Mouse (Mus musculus) bone marrow macrophage, adult 2 months (primary cell): Measurements from ENCODE around the gene Myo1b. TPM values are rescaled to one million over a fixed set of nuclear protein-coding genes. Genes with fewer than 3 reads are reported as not detected.

Experiments
- H3K27ac ChIP-seq: 2 replicates; pipeline ENCODE4 v1.5.1; 2012; ENCODE audit warnings: low read depth, low read length; ENCODE audit not compliant: insufficient read depth
- H3K4me1 ChIP-seq: 2 replicates; pipeline ENCODE4 v1.6.1; 2012; ENCODE audit warnings: low read length; ENCODE audit not compliant: control insufficient read depth, insufficient read depth
- H3K4me3 ChIP-seq: 2 replicates; pipeline ENCODE4 v1.5.1; 2012; ENCODE audit warnings: mild to moderate bottlenecking, low read length, moderate library complexity; ENCODE audit not compliant: insufficient read depth
- CTCF ChIP-seq: IDR thresholded peaks from 2 replicates; pipeline ENCODE4 v1.5.1; 2012; ENCODE audit warnings: low read depth, mild to moderate bottlenecking, low read length, moderate library complexity
- POLR2A ChIP-seq: IDR thresholded peaks from 2 replicates; pipeline ENCODE4 v1.6.1; 2012; ENCODE audit warnings: mild to moderate bottlenecking, low read depth, low read length, borderline replicate concordance
- polyA plus RNA-seq: library from polyadenylated mRNA; stranded (reverse); fragments of >200 nt; gene quantifications from 2 replicates; pipeline ENCODE4 v1.2.4, GENCODE M21; 2012; ENCODE audit not compliant: missing spikeins, insufficient read depth, insufficient read length

Myo1b gene
- polyA plus RNA-seq, 1 experiment: 1.2 TPM

DNA sequence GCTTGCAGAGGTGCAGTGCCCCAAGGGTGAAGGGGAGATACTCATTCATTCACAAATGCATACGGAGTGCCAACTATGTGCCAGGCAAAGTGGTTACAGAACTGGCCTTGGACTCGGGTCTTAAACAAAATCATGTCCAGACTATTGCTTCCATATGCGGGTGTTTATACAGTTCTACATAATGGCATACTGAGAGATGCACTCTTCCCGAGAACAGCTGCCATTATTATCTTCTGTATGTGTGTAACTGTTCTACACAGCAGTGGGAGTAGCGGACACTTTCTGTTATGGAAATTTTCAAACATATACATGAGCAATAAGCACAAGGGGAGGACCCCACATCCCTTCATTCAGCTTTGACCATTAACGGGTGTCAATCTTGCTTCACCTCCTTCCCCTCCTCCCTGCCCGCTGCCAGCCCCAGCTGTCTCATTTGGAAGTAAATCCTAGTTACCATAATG is 117.8 kb downstream of the Myo1b start:
- H3K4me1 ChIP-seq: peaks cover 2% of the 10 kb centered on the region

DNA sequence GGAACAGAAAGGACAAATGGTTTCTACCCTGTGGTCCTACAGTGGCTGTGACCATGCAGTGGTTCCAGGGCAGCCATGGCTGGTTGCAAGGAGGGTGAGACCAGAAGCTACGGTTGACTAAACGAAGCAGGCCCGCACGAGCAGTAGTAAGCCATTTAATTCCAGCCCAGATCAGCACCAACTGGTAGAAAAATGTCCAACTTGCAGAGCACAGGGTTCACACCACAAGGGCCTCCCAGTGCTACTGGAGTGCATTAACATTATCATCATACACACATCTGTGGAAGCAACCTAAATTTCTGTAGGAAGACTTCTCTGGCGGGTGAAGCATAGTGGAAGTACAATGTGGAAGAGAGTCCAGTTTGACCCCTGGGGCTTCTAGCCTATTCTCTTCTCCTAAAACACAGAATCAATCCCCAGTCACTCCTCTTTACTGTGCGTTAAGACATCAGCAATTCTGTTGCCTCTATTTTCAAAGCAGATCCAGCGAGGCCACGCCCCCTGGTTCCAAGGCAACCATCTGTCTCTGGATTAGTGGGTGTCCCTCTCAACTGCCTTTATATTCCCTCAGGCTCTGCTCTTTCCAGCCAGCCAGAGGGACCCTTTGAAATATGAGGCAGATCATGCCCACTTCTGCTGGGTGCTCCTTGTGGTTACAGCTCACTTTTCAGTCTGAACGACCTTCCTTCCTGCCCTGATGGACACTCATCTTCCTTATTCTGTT is 120.1 kb downstream of the Myo1b start:
- Histone ChIP-seq H3K27ac (no peak overlapping the region), H3K4me1 (peaks cover 9% of the 10 kb centered on the region), H3K4me3 (no peak overlapping the region)
- no peak for TF ChIP-seq CTCF
- no peak for TF ChIP-seq POLR2A

More for the DNA sequence above, 117.8 kb downstream of the Myo1b start:
- Histone ChIP-seq H3K27ac (no peak overlapping the region), H3K4me3 (no peak overlapping the region)
- no peak for TF ChIP-seq POLR2A
- TF ChIP-seq CTCF: no peak

DNA sequence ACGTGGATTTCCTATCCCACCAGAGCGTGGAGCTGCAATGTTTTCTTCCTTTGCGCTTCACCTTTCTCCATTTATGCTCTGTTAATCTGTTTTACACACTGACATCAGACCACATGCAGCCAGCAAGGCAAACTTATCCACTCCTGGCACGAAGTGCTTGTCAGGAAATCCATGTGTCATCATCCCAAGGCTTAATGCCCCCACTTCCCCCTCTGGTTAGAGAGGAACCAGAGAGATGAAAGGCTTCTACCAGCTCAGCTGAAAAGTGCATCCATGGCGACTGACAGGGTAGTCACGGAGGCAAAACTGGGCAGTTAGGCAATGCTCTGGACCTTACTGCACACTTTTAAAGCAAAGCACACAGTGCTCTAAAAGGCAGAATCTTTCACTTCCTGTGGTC is 126.6 kb downstream of the Myo1b start:
- Histone ChIP-seq H3K27ac (peak overlapping the region; percentile 34), H3K4me3 (no peak overlapping the region), H3K4me1 (peaks cover 21% of the 10 kb centered on the region)
- TF ChIP-seq POLR2A (no peak), CTCF (no peak)

DNA sequence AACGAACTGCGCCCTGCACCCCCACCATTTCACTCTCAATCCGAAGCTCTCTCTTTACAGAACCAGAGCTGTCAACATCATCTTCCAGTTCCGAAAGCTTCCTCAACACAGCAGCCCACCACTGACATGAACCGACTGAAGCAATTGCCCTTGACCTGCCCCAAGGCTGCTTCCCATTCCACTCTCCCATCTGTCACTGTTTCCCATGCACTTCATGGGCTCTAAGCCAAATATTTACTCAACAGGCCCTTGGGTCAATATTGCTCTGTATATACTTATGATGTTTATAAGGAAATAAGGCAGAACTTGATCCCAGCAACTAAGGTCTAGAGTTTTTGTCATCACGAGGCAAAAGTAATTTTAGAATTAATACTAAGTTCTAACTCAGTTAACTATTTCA is 133.8 kb downstream of the Myo1b start:
- H3K4me1 ChIP-seq: peaks cover 6% of the 10 kb centered on the region
- no peak overlapping the region for H3K27ac ChIP-seq
- no peak overlapping the region for H3K4me3 ChIP-seq
- no peak for TF ChIP-seq POLR2A

DNA sequence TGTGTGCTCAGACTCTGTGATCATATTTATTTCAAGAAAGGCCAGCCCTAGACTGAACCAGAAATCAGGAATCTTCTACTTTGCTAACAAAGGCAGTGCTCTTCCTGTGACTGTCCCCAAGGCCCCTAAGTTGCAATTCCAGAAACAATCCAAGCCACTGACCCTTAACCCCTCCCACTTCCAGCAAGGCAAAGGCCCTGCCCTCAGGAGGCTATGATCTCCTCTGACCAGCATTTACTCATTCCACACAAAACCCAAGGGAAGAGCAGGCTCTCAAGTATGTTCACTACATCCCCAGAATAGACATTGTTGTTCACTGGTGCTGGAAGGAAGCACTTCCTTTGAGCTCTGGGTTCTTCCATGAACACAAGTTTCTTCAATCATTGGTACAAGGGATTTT is 135.5 kb downstream of the Myo1b start:
- Histone ChIP-seq H3K4me3 (no peak overlapping the region), H3K4me1 (no peaks in the 10 kb centered on the region), H3K27ac (no peak overlapping the region)
- no peak for TF ChIP-seq POLR2A
- TF ChIP-seq CTCF: no peak

DNA sequence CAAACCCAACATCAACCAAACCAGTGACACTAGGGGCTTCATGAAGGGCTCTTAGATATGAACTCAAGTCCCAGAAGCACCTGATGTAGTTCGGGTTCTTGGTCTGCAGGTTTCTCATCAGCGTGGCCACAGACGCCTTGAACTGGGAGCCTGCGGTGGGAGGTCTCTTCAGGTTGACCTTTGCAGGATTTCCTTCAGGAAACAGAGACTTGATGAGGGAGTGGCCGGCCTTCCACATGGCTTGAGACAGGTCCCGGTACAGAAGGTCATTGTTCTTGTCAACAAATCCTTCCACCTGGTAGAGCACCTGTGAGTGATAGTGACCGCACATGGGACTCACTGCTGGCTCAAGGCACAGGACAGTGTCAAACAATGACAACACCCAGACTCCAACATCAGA is 137.6 kb downstream of the Myo1b start:
- no peaks in the 10 kb centered on the region for H3K4me1 ChIP-seq
- no peak overlapping the region for H3K27ac ChIP-seq
- no peak overlapping the region for H3K4me3 ChIP-seq
- TF ChIP-seq POLR2A (no peak), CTCF (no peak)

DNA sequence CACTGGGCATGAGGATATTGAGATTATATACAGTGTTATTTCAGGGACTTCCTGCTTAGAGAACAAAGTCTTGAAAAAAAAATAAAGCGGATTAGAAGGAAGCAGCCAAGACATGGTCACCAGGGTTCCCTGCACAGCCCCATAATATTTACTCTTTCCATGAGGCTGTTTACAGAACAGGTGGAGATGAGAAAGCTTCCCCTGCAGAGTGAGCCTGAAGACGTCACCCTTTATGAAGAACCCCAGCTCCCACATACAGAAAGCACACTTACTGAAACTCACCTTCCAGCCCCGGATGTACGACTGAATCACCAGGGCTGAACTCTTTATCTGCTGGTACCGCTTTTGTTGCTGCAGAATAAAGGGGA is 145.4 kb downstream of the Myo1b start:
- TF ChIP-seq CTCF: no peak
- TF ChIP-seq POLR2A: no peak
- Histone ChIP-seq H3K4me1 (peaks cover 10% of the 10 kb centered on the region), H3K27ac (no peak overlapping the region), H3K4me3 (no peak overlapping the region)

DNA sequence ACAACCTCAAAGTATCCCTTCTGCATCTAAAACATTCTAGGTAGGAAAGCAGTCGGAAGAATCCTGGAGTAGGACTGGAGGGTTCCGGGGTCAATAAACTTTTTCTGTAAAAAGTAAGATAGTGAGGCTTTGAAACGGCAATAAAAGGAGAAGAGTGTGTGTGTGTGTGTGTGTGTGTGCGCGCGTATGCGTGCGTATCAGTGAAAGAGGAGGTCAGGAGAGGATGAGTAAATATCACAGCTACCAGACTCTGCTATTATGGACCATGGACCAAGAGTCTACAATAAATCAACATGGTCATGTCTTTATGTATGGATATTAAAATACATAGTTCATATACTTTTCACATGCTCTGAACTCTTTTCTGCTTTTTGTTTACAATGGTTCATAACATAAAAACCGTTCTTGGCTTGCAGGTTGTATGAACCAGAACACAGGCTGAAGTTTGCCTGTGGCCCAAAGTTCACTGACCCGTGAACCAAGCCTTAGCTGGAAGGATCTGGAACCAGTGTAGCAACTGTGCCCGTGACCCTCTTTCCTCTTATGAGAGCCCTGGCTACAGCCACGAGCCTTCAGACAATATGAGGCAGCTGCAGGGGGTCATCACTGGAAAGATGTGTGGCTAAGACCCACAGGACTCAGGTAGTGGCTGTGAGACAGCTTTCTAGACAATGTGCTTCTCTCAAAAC is 145.9 kb downstream of the Myo1b start:
- Histone ChIP-seq H3K4me1 (peaks cover 10% of the 10 kb centered on the region), H3K27ac (no peak overlapping the region), H3K4me3 (no peak overlapping the region)
- no peak for TF ChIP-seq CTCF

DNA sequence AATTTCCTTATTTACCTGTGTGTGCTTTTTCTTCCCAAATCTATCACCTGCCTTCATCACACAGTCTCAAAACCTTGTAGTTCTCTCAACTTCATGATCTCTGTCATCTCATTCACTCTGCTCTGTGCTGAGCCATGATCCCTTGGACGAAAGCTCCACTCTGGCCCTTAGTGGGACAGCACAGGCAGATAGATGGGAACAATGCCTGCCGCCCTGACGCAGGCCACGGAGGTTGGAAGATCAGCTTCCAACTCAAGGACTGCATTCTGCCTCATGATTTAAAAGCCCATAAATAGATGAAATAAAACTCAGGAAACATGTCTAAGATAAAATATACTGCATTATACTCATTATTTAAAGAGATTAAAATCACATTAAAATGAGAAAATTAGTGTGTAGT is 149.6 kb downstream of the Myo1b start:
- H3K27ac ChIP-seq: no peak overlapping the region
- TF ChIP-seq CTCF (no peak), POLR2A (no peak)
- H3K4me1 ChIP-seq: peaks cover 13% of the 10 kb centered on the region
- no peak overlapping the region for H3K4me3 ChIP-seq

DNA sequence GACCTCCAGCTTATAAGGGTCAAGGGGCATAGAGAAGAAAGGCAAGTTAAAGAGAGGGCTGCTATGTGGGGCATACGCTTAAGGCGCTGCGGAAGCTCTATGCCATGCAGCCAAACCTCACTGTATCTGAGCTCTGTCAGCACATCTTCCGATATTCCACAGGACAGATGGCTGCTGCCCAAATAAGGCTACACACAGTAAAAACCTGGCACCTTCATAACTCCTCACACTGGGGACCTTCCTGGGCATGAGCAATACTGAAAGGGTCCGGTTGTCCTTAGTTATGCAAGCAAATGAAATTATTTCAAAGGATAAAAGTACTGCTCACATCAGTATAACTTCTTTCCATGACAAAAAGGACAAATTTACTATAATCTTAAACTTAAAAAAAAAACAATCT is 150.7 kb downstream of the Myo1b start:
- H3K4me3 ChIP-seq: no peak overlapping the region
- peaks cover 15% of the 10 kb centered on the region for H3K4me1 ChIP-seq
- TF ChIP-seq POLR2A: no peak
- TF ChIP-seq CTCF: no peak
- H3K27ac ChIP-seq: no peak overlapping the region

DNA sequence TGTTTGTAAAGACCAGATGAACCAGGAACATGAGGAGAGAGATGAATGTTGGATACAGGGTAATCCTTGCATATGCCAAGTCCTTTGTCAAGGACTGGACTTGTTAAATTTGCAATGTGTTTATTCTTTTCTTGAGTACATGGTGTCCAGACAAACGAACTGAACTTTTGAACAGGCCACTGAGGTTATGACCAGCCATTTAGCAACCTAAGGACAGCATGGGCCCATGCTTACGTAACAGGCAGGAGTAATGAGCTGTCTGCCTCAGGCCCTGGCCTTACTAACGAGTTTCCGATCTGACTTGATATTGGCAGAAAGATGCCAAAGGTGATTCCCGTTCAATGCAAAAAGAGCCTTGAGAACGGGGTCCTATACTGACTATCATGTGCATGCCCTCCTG is 156.2 kb downstream of the Myo1b start:
- Histone ChIP-seq H3K4me1 (peaks cover 5% of the 10 kb centered on the region; the same call in 1 of the 2 replicates), H3K4me3 (no peak overlapping the region), H3K27ac (no peak overlapping the region)
- TF ChIP-seq CTCF (no peak), POLR2A (no peak)
